Mouse (Mus musculus) hindlimb bud, embryonic 11.5 days (tissue): ENCODE measurements around the gene Igfbp2.

ENCODE experiments used
- DNase-seq: peaks from one replicate; pipeline ENCODE4 v3.0.0-alpha.2; 2012; ENCODE audit warnings: low read depth, low spot score; ENCODE audit errors: extremely low spot score

Gene Igfbp2

GRCm38 (mm10) chr1:72813639-72814403 is 10.5 kb upstream of the Igfbp2 start:
- DNase-seq: no peak

DNA sequence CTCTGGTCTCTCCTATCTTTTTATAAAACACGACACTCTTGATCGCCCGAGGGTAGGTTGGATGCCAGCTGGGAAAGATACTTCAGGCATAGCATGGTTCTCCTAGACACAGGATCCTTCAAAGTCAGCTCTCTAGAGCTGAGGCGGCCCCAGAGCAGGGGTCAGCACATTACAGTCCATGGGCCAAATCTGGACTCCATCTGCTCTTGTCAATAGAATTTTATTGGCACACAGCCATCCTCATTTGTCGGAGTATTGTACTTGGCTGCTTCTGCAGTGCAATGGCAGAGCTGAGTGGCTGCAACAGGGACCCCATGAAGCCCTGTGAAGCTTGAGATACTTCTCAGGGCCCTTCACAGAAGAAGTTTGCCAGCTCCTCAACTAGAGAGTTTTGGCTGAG is 9.1 kb upstream of the Igfbp2 start:
- no peak for DNase-seq

- no peak for DNase-seq
These were observed 8.7 kb upstream of the Igfbp2 start for GRCm38 (mm10) chr1:72815616-72816015.

- DNase-seq: no peak
These were observed 4.3 kb upstream of the Igfbp2 start for GRCm38 (mm10) chr1:72819995-72820394.

DNA sequence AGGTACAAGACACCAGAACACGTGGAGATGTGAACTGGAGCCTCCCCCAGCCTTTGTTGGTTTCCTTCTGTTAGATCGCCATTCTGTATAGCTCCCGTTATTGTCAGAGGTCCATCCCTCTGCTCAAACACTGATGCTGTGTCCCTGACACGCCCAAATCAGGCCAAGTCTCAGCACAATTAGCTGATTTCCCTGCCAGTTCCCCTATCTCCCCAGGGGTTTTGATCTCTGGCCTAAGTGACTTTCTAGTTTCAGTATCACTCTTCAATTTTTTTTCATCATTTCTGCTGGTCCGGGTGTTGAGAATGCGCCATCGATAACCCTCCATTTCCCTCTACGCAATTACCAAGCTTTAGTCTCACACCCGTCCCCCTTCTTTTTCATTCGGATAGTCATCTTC is 1.4 kb upstream of the Igfbp2 start:
- no peak for DNase-seq

DNA sequence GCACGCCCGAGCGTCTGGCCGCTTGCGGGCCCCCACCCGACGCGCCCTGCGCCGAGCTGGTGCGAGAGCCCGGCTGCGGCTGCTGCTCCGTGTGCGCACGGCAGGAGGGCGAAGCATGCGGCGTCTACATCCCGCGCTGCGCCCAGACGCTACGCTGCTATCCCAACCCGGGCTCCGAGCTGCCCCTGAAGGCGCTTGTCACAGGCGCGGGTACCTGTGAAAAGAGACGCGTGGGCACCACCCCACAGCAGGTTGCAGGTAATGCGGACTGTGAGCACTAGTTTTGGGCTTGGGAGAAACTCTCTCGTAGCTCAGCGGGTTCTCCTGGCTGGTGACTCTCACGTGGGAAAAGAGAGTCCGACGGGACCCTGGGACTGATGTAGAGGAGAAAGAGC is 401 bp downstream of the Igfbp2 start:
- DNase-seq: no peak

DNA sequence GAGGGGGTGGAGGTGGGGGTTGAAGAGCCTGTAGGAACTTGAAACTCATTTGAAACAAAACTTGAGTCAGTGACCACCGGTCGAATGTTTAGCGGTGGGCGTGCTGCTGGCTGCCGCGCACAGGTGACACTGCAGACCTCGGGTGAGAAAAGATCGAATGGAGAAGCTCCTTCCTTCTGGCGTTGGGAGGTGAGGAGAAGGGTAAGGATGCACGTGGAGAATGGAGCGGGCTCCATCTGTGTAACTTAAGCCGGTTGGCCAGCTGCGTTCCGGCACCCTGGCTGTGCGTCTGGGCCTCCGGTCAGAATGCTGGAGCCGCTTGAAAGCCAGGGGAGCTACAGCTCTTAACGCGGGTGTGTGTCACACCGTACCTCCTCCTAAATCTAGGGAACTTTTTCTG is 983 bp downstream of the Igfbp2 start:
- DNase-seq: no peak

DNA sequence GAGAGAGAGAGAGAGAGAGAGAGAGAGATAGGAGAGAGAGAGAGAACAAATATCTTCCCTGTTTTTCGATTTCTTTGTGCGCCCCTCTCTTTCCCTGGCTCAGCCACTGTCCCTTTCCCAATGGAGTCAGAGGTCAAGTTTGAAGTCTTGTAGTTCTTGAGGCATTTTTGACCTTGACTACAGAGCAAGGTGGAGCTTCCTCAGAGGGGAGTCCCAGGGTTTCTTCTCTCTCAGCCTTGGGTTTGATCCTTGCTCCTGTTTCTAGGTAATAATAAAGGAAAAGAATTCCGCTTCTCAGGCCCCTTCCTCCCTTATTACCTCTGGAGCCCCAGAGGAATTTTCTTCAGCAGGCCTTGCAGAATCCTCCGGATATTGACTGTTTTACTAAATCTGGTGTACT is 1.6 kb downstream of the Igfbp2 start:
- no peak for DNase-seq

DNA sequence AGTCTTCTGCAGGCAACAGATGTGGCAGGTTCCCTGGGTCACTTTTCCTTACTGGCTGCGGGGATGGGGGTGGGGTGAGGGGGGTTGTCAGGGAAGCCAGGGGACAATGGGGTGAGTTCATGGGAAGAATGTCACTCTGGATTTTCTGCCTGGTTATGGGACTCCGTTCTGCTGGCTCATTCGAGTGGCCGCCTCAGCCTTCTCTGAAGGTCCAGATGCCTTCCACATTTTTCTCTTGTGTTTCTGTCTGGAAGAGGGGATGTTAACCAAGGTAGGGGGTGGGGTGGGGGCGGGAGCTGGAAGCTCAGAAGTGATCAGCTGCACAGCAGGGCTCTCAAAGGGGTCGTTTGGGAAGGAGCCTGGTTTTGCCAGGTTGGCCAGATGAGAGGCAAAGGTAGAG is 2.1 kb downstream of the Igfbp2 start:
- DNase-seq: no peak

DNA sequence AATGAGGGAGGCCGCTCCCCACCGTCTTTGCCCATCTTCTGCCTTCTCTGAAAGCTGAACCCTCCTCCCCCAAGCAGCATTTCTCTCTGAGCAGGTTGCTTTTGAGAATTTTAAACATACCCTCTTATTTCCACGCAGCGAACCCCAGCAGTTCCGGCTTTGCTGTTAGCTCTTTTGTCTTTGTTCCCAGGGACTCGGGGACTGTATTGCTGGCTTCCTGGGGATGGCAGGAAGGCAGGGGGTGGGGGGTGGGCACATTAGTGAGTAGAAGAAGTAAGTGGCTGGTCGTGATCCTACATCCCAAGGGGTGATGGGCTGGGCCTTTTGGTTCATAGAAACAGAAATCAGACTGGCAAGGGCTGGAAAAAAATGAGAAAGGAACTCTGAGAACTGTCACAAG is 2.6 kb downstream of the Igfbp2 start:
- DNase-seq: no peak

- no peak for DNase-seq
These were observed 3.4 kb downstream of the Igfbp2 start for GRCm38 (mm10) chr1:72827411-72828315.

- DNase-seq: no peak
These were observed 4.5 kb downstream of the Igfbp2 start for GRCm38 (mm10) chr1:72828843-72829242.

- no peak for DNase-seq
These were observed 6.2 kb downstream of the Igfbp2 start for GRCm38 (mm10) chr1:72830485-72830884.

DNA sequence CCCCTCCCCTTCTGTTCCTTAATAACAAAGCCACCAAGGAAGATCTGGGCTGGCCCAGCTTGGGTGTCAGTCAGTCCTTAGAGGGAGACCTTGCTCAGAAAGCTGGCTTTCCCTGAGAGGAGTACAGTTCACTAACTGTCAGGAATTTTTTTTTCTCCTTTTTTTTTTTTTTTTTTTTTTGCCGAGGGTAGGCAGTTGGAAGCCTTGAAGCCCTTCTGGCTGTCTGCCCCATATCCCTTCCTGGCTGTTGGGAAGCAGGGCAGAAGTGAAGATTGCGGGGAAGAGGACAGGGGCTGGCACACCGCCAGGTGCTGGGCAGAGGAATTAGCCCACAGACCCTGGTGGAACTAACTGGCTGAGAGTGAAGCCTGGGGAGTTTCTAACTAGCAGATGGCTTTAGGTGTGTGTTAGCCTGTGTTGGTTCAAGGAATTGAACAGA is 8.4 kb downstream of the Igfbp2 start:
- DNase-seq: no peak

- DNase-seq: no peak
These were observed 9.3 kb downstream of the Igfbp2 start for GRCm38 (mm10) chr1:72833563-72833962.

DNA sequence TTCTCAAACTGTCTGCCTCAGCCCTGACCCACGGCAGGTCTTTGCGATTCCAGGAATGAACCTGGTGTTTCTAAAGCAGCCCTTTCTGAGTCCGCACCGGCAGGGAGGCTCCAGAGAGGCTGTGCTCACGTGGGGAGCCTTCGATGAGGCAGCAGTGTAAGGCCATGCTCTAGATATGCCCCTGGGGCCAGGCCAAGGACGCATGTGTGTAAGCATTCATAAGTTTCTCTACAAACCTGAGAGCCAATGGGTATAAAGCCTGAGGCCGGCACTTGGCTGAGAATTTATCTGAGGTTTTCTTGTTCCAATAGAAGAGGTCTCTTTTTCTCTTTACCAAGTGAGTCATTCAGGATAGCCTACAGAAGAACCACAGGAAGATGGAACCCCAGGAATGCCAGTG is 15.1 kb downstream of the Igfbp2 start:
- no peak for DNase-seq

GRCm38 (mm10) chr1:72839791-72840190 is 15.5 kb downstream of the Igfbp2 start:
- DNase-seq: no peak

GRCm38 (mm10) chr1:72842666-72843459 is 18.6 kb downstream of the Igfbp2 start:
- no peak for DNase-seq

DNA sequence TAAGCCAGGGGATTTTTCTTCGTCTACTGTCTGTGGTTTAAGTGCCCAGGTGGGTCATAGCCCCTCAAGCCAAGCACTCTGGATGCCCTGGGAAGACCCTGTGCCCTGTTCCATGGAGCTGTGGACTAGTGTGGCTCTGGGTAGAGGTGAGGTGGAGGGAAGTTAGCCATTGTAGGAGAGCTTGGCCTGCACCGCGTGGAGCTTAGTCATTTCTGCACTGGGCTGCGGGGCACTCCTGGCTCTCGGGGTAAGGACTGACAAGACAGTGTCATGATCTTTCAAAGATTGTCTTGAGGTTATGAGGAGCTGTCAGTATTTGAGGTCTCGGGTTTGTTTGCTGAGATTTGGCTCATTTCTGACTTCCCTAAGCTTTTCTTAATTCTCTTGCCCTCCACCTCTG is 20.4 kb downstream of the Igfbp2 start:
- DNase-seq: no peak

- no peak for DNase-seq
These were observed 23.6 kb downstream of the Igfbp2 start for GRCm38 (mm10) chr1:72847849-72848380.

- DNase-seq: no peak
These were observed 24.7 kb downstream of the Igfbp2 start for GRCm38 (mm10) chr1:72849037-72849436.
